Mouse (Mus musculus) forebrain, embryonic 11.5 days (tissue): Measurements from ENCODE around the gene Socs3. TPM values are rescaled to one million over a fixed set of nuclear protein-coding genes. Genes with fewer than 3 reads are reported as not detected.
A peak's percentile ranks its signal among the peaks of the same experiment; 100 is the strongest.

ENCODE experiments used
- ATAC-seq: fragments of 200-750 bp; cut with Nextera tagmentation; replicated peaks from 2 replicates; pipeline ENCODE4 v1.8.0; 2017; ENCODE audit warnings: moderate TSS enrichment; ENCODE audit not compliant: low FRiP score
- DNase-seq: peaks from one replicate; pipeline ENCODE4 v3.0.0-alpha.2; 2017; ENCODE audit warnings: low spot score
- H3K27ac ChIP-seq: fragments of 300-500 bp; sonication (generic); 2 replicates; pipeline ENCODE4 v1.5.1; 2014; ENCODE audit warnings: low read depth, low read length
- H3K27me3 ChIP-seq: fragments of 300-500 bp; sonication (generic); 2 replicates; pipeline ENCODE4 v1.6.1; 2014; ENCODE audit warnings: mild to moderate bottlenecking, low read length, mixed read lengths; ENCODE audit not compliant: control insufficient read depth, insufficient read depth
- H3K36me3 ChIP-seq: fragments of 300-500 bp; sonication (generic); 2 replicates; pipeline ENCODE4 v1.6.1; 2014; ENCODE audit warnings: mild to moderate bottlenecking, low read length, moderate library complexity, mixed read lengths; ENCODE audit not compliant: control insufficient read depth, insufficient read depth
- H3K4me1 ChIP-seq: fragments of 300-500 bp; sonication (generic); replicated peaks from 2 replicates; pipeline ENCODE4 v1.6.1; 2014; ENCODE audit warnings: low read length, mixed read lengths; ENCODE audit not compliant: control insufficient read depth, insufficient read depth
- H3K4me2 ChIP-seq: fragments of 300-500 bp; sonication (generic); 2 replicates; pipeline ENCODE4 v1.6.1; 2014; ENCODE audit warnings: low read depth, mild to moderate bottlenecking, low read length, moderate library complexity, mixed read lengths; ENCODE audit not compliant: severe bottlenecking
- H3K4me3 ChIP-seq: fragments of 300-500 bp; sonication (generic); 2 replicates; pipeline ENCODE4 v1.5.1; 2014; ENCODE audit warnings: low read depth, low read length
- H3K9ac ChIP-seq: fragments of 300-500 bp; sonication (generic); 2 replicates; pipeline ENCODE4 v1.6.1; 2014; ENCODE audit warnings: low read length
- H3K9me3 ChIP-seq: fragments of 300-500 bp; sonication (generic); 2 replicates; pipeline ENCODE4 v1.6.1; 2016; ENCODE audit warnings: low read length, mixed read lengths; ENCODE audit not compliant: control insufficient read depth
- WGBS: fragments of 180-500 bp; shearing (Covaris S2); extraction: QIAGEN DNeasy Blood & Tissue Kit; methylation state at CpG from one replicate; pipeline ENCODE4 v1.1.7; 2014; 5-methylcytosine and 5-hydroxymethylcytosine counted together
- polyA plus RNA-seq: library from polyadenylated mRNA; unstranded; fragments of >200 nt; fragmentation: Nextera tagmentation; extraction: Ambion mirVana; gene quantifications from 2 replicates; pipeline ENCODE4 v1.2.1, GENCODE M21; 2014

Socs3 gene
- polyA plus RNA-seq, 1 experiment from 2014 or later = 5.9 TPM

DNA sequence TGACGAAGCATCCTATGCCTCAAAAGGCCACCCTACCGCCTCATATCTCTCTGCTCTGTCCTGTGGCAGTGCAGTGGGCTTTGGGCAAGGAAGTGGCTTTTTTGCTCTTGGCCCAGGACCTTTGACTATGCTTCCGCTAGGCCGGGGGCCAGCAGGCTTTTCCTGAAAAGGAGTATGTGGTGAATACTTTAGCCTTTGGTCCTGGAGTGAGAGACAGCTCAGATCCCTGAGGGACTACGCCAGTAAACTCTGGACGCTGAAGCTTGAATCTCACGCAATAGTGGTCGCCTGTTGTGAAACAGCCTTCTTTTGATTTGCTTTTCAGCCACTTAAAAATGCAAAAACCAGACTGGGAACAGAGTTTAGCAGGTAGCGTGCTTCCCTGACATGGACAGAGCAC is 34.2 kb downstream of the Socs3 start:
- 68% methylated on average over 9 of the region's 9 CpGs for WGBS
- ATAC-seq (no peak), DNase-seq (no peak)
- no peaks in the 10 kb centered on the region for H3K9me3 ChIP-seq
- H3K27ac ChIP-seq = no peak overlapping the region
- H3K36me3 ChIP-seq = no peaks in the 10 kb centered on the region
- H3K4me2 ChIP-seq = no peak overlapping the region
- H3K4me1 ChIP-seq = peaks cover 37% of the 10 kb centered on the region
- peaks cover 12% of the 10 kb centered on the region for H3K27me3 ChIP-seq
- no peak overlapping the region for H3K4me3 ChIP-seq
- no peak overlapping the region for H3K9ac ChIP-seq

DNA sequence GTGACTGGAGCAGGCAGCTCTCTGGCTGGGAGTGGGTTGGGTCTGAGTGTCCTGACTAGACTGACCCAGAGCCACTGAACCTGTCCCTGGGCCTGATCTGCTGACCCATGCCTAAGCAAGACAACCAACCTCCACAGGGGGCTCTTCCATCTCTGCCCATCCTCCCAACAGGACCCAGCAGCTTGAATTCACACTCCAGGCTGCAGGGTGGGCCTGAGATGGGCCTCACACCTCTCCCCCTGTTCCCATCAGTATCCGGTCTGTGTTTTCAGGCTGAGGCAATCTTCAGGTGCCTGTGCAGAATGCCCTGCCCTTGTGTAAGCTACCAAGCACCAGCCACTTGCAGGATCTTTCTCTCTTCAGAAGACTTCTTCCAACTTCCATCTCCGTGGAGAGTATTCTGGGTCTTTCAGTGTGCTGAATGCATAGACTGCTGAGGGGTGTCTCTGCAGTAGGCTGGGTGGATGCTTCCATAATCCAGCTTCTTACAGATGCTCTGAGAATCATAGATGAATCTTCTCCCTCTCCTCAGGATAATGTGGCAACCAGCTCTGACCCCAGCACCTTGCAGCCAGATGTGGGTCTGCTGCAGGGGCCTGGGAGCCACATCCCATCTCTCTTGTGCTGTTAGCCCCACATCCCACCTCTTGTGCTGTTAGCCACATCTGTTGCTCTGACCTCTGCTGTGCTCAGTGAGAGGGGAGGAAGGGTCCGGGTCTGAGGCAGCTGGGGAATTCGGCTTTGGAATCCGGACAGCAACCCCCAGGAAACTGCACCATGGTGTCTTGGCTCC is 35.1 kb downstream of the Socs3 start:
- H3K9me3 ChIP-seq = no peaks in the 10 kb centered on the region
- H3K4me2 ChIP-seq = no peak overlapping the region
- H3K4me1 ChIP-seq = peaks cover 29% of the 10 kb centered on the region
- no peak overlapping the region for H3K27ac ChIP-seq
- no peaks in the 10 kb centered on the region for H3K36me3 ChIP-seq
- no peak overlapping the region for H3K9ac ChIP-seq
- 52% methylated on average over 5 of the region's 5 CpGs for WGBS
- DNase-seq (no peak), ATAC-seq (no peak)
- peaks cover 13% of the 10 kb centered on the region for H3K27me3 ChIP-seq
- no peak overlapping the region for H3K4me3 ChIP-seq

DNA sequence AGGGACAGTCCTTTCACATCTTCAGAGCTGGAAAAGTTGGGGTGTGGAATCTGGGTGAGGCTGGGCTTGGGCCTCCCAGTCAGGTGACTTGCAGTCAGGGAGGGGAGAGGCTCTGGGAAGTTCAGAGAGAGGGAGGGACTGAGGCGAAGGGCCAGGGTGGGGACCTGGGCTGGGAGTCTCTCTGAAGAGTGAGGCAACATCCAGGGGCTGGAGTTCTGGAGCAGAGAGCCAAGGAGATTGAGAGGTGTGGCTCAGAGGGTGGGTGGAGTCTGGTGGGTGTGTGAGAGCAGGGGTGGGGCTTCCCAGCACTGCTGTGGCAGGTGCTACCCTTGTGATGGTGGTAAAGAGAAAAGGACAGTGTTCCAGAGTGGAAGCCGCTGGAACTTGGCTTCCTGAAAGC is 35.7 kb downstream of the Socs3 start:
- Histone ChIP-seq H3K4me2 (no peak overlapping the region), H3K36me3 (no peaks in the 10 kb centered on the region), H3K4me3 (no peak overlapping the region), H3K9ac (no peak overlapping the region), H3K27me3 (peaks cover 15% of the 10 kb centered on the region), H3K4me1 (peaks cover 26% of the 10 kb centered on the region), H3K27ac (no peak overlapping the region), H3K9me3 (no peaks in the 10 kb centered on the region)
- WGBS = 16% methylated on average over 2 of the region's 2 CpGs
- ATAC-seq (no peak), DNase-seq (no peak)

DNA sequence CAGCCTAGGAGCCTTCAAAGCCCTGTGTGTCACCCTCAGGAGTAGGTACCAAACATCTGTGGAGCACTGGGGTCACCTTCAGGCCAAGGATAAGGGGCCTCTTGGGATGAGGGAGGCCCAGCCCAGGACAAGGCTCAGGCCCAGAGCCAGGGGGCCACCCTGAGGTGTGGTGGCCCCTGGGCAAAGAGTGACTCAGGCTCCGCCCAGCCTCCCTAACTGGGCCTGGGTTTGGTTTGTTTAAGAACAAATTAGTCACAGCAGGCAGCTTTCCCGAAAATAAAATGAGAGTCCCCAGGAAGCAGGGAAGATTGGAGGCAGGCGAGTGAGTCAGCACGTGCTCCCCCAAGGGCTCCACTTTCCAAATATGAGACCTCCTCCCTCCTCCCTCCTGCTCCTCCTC is 37.7 kb downstream of the Socs3 start:
- no peak overlapping the region for H3K9ac ChIP-seq
- peaks cover 15% of the 10 kb centered on the region for H3K27me3 ChIP-seq
- no peak overlapping the region for H3K4me2 ChIP-seq
- no peak for DNase-seq
- 19% methylated on average over 4 of the region's 4 CpGs for WGBS
- peaks cover 23% of the 10 kb centered on the region for H3K4me1 ChIP-seq
- H3K27ac ChIP-seq = no peak overlapping the region
- no peaks in the 10 kb centered on the region for H3K9me3 ChIP-seq
- H3K36me3 ChIP-seq = no peaks in the 10 kb centered on the region
- no peak for ATAC-seq
- no peak overlapping the region for H3K4me3 ChIP-seq

DNA sequence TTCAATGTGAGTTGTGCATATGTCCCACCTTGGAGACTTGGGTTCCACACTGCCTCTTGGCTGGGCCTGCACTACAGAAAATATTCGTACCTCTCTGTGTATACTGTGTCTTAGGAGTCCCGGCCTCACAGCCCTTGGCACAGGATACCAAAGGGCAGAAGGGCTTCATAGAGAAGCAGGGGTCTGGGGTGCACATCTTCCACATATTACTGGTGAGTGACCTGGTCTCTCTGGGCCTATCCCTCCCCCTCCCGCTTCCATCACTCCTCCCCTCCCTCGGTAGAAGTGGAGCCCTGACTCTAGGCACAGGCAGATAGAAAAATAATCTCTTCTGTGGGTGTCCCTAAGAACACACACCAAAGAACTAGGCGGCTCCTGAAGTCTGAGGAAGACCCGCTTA is 38.3 kb downstream of the Socs3 start:
- WGBS = 55% methylated on average over 6 of the region's 6 CpGs
- Histone ChIP-seq H3K27me3 (peaks cover 15% of the 10 kb centered on the region), H3K9ac (no peak overlapping the region), H3K36me3 (no peaks in the 10 kb centered on the region), H3K4me2 (no peak overlapping the region), H3K27ac (no peak overlapping the region), H3K9me3 (no peaks in the 10 kb centered on the region), H3K4me1 (peaks cover 23% of the 10 kb centered on the region), H3K4me3 (no peak overlapping the region)
- ATAC-seq = 0 out of 2 replicates have a peak, but pooled peaks have one; percentile 27
- DNase-seq = no peak

DNA sequence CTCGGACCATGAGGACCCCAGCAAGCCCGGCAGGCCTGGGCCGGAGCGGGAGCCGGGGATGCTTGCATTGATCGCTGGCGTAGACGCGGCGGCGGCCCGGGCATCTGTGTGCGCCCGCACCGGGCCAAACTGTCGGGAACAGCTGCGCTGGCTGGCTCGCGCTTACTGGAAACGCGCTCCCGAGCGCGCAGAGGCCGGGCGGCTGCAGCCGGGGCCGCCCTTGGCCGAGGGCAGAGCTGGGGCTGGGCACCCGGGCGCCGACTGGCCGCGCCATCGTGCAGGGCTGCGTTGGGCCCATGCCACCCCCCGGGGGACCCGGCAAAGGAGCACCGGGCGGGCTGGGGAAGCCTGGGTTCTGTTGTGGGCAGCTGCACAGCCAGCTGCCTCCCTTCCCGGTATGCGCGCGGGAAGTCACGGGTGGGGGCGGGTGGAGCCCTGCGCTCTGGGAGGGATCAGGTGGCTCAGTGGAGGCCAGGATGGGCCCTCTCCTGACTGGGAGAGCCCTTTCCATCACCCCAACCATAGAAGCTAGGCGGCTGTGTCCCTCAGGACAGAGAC is 39.0 kb downstream of the Socs3 start:
- ATAC-seq (0 out of 2 replicates have a peak, but pooled peaks have one; percentile 33), DNase-seq (peak; percentile 87)
- H3K9ac ChIP-seq = peak overlapping the region; percentile 51
- peak overlapping the region; percentile 31 for H3K4me3 ChIP-seq
- H3K4me1 ChIP-seq = peaks cover 18% of the 10 kb centered on the region
- no peaks in the 10 kb centered on the region for H3K36me3 ChIP-seq
- H3K27me3 ChIP-seq = peaks cover 15% of the 10 kb centered on the region
- WGBS = 2% methylated on average over 45 of the region's 48 CpGs
- H3K4me2 ChIP-seq = peak overlapping the region; percentile 76
- no peaks in the 10 kb centered on the region for H3K9me3 ChIP-seq
- H3K27ac ChIP-seq = no peak overlapping the region

DNA sequence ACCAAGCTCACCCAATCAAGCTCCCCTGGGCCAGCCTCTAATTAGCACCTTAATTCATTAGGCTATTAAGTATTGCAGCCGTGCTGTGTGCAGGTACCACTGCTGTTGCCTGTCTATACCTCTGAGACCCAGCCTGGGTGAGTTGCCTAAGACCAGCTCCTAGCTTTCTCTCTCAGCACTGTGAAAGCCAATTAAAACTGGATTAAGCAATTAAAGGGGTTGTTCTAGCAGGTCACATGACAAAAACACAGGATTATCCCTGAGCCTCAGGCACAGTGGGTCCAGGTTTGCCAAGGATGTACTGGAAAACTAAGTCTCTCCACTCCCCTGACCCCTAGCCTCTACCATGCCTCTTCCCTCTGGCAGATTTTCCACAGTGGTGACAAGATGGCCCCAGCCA is 44.3 kb downstream of the Socs3 start:
- no peaks in the 10 kb centered on the region; the same call in 1 of the 2 replicates for H3K4me1 ChIP-seq
- peaks cover 2% of the 10 kb centered on the region; the same call in 1 of the 2 replicates for H3K27me3 ChIP-seq
- no peak overlapping the region for H3K9ac ChIP-seq
- H3K27ac ChIP-seq = no peak overlapping the region
- DNase-seq = no peak
- H3K36me3 ChIP-seq = no peaks in the 10 kb centered on the region
- H3K4me3 ChIP-seq = no peak overlapping the region
- no peak overlapping the region for H3K4me2 ChIP-seq
- WGBS = 45% methylated on average over 1 of the region's 1 CpGs
- no peak; the same call in 1 of the 2 replicates for ATAC-seq
- no peaks in the 10 kb centered on the region for H3K9me3 ChIP-seq

DNA sequence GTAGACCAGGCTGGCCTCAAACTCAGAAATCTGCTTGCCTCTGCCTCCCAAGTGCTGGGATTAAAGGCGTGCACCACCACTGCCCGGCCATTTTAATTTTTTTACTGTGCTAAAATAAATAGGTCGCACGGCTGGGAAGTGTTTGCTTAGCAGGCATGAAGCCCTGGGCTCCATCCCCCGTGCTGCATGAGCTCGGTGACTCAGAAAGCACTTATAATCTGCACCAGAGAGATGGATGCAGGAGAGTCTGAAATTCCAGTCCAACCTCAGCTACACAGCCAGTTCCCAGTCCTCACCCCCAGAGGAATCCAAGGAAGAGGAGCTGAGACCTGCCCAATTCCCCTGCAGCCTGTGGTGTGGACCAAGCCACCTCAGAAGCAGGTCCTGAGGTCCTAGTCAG is 45.4 kb downstream of the Socs3 start:
- H3K27ac ChIP-seq = no peak overlapping the region
- H3K9ac ChIP-seq = no peak overlapping the region
- DNase-seq = no peak
- no peaks in the 10 kb centered on the region for H3K27me3 ChIP-seq
- WGBS = 83% methylated on average over 6 of the region's 6 CpGs
- H3K9me3 ChIP-seq = no peaks in the 10 kb centered on the region
- H3K4me2 ChIP-seq = no peak overlapping the region
- no peak overlapping the region for H3K4me3 ChIP-seq
- H3K36me3 ChIP-seq = no peaks in the 10 kb centered on the region
- no peaks in the 10 kb centered on the region; the same call in 1 of the 2 replicates for H3K4me1 ChIP-seq
- no peak for ATAC-seq
